Mouse (Mus musculus) intestine, embryonic 14.5 days (tissue): ENCODE measurements around the gene Disp1. TPM values are rescaled to one million over a fixed set of nuclear protein-coding genes. Genes with fewer than 3 reads are reported as not detected.

Source experiments
- ATAC-seq: fragments of 200-750 bp; cut with Nextera tagmentation; replicated peaks from 2 replicates; pipeline ENCODE4 v1.8.0; 2017; ENCODE audit warnings: low read depth, moderate number of reproducible peaks, moderate TSS enrichment, moderate library complexity; ENCODE audit not compliant: low FRiP score, low TSS enrichment
- DNase-seq: peaks from one replicate; pipeline ENCODE4 v3.0.0-alpha.2; 2018; ENCODE audit warnings: low spot score
- H3K27ac ChIP-seq: fragments of 300-500 bp; sonication (generic); 2 replicates; pipeline ENCODE4 v1.5.1; 2014; ENCODE audit warnings: low read depth, mild to moderate bottlenecking, control low read depth
- H3K27me3 ChIP-seq: fragments of 300-500 bp; sonication (generic); replicated peaks from 2 replicates; pipeline ENCODE4 v1.6.1; 2014; ENCODE audit warnings: low read length, control low read depth; ENCODE audit not compliant: control insufficient read depth, insufficient read depth
- H3K36me3 ChIP-seq: fragments of 300-500 bp; sonication (generic); 2 replicates; pipeline ENCODE4 v1.6.1; 2014; ENCODE audit warnings: low read length, control low read depth; ENCODE audit not compliant: control insufficient read depth, insufficient read depth
- H3K4me1 ChIP-seq: fragments of 300-500 bp; sonication (generic); replicated peaks from 2 replicates; pipeline ENCODE4 v1.6.1; 2014; ENCODE audit warnings: low read length, control low read depth, mixed read lengths; ENCODE audit not compliant: control insufficient read depth, insufficient read depth
- H3K4me2 ChIP-seq: fragments of 300-500 bp; sonication (generic); 2 replicates; pipeline ENCODE4 v1.6.1; 2014; ENCODE audit warnings: low read length
- H3K4me3 ChIP-seq: fragments of 300-500 bp; sonication (generic); 2 replicates; pipeline ENCODE4 v1.5.1; 2014; ENCODE audit warnings: low read depth, low read length, control low read depth, mixed read lengths
- H3K9ac ChIP-seq: fragments of 300-500 bp; sonication (generic); 2 replicates; pipeline ENCODE4 v1.6.1; 2014; ENCODE audit warnings: mild to moderate bottlenecking, low read length
- H3K9me3 ChIP-seq: fragments of 300-500 bp; sonication (generic); 2 replicates; pipeline ENCODE4 v1.6.1; 2016; ENCODE audit warnings: low read length, control low read depth; ENCODE audit not compliant: control insufficient read depth
- WGBS: fragments of 180-500 bp; shearing (Covaris S2); extraction: QIAGEN DNeasy Blood & Tissue Kit; methylation state at CpG from one replicate; pipeline ENCODE4 v1.1.7; 2014; 5-methylcytosine and 5-hydroxymethylcytosine counted together
- polyA plus RNA-seq: library from polyadenylated mRNA; unstranded; fragments of >200 nt; fragmentation: Nextera tagmentation; extraction: Ambion mirVana; gene quantifications from 2 replicates; pipeline ENCODE4 v1.2.1, GENCODE M21; 2014

Gene Disp1
- polyA plus RNA-seq, 1 experiment from 2014 or later: 12.1 TPM

DNA sequence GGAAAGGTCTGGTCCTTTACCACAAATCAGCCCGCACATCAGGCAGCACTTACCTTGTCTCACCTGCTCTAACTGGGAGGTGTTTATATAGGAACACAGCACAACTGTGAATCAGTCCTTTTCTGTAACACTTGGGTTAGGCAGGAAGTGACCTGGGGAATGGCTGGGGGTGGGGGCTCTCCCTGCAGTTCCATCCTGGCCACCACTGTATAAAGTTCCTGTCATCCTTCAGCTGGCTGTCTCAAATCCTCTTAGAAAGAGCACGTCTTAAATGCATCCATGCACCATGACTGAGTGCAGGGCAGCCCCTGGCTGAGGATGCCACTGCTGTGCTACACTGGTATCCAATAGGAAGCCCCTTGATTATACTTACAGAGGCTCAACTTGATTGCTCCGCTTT is 118.5 kb downstream of the Disp1 start:
- Histone ChIP-seq H3K36me3 (peaks cover 5% of the 10 kb centered on the region; the same call in 1 of the 2 replicates), H3K27ac (no peak overlapping the region), H3K9ac (no peak overlapping the region), H3K27me3 (no peaks in the 10 kb centered on the region), H3K4me1 (no peaks in the 10 kb centered on the region), H3K9me3 (no peaks in the 10 kb centered on the region), H3K4me3 (no peak overlapping the region), H3K4me2 (no peak overlapping the region)
- 63% methylated on average over 3 of the region's 3 CpGs for WGBS
- DNase-seq (no peak), ATAC-seq (no peak)

DNA sequence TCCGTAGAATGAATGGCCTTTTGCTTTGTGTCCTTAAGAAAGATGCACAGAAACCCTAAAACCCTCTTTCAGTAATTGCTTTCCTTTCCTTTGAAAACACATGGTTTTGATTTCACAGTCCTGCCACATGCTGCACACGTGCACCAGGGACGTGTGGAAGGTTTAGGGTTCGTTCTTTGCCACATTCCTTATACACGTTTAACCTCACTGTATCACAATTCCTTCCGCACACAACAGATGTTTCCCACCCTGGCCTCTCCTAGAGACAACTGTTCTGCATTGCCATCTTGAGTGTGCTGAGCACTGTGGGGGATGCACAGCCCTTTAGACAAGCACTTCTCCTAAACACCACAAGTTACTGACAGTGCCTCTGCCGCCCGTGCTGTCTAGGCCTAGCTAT is 119.2 kb downstream of the Disp1 start:
- peaks cover 7% of the 10 kb centered on the region; the same call in 1 of the 2 replicates for H3K36me3 ChIP-seq
- H3K4me3 ChIP-seq: no peak overlapping the region
- no peaks in the 10 kb centered on the region for H3K4me1 ChIP-seq
- no peak overlapping the region for H3K9ac ChIP-seq
- no peaks in the 10 kb centered on the region for H3K9me3 ChIP-seq
- 65% methylated on average over 8 of the region's 8 CpGs for whole genome bisulfite sequencing
- ATAC-seq: no peak
- no peak overlapping the region for H3K27ac ChIP-seq
- no peaks in the 10 kb centered on the region for H3K27me3 ChIP-seq
- H3K4me2 ChIP-seq: no peak overlapping the region
- no peak for DNase-seq

DNA sequence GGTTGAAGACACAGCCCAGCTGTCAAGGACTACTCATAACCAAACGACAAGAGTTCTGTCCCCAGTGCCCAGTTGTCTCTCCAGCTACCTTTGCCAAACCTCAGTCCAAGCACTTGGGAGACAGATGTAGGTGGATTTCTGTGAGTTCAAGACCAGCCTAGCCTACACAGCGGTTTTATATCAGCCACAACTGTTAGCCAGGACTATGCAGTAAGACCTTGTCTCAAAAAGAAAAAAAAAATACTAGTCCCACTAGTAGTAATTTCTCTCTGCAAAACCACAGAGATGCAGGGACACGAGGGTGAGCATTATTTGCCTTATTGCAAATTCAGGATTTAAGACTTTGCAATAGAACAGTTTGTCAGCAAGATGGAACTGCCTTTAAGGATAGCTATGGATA is 120.0 kb downstream of the Disp1 start:
- Histone ChIP-seq H3K27ac (no peak overlapping the region), H3K27me3 (no peaks in the 10 kb centered on the region), H3K9ac (no peak overlapping the region), H3K9me3 (no peaks in the 10 kb centered on the region), H3K36me3 (peaks cover 7% of the 10 kb centered on the region; the same call in 1 of the 2 replicates), H3K4me3 (no peak overlapping the region), H3K4me2 (no peak overlapping the region), H3K4me1 (no peaks in the 10 kb centered on the region)
- DNase-seq: no peak
- WGBS: 77% methylated on average over 3 of the region's 3 CpGs
- no peak for ATAC-seq

DNA sequence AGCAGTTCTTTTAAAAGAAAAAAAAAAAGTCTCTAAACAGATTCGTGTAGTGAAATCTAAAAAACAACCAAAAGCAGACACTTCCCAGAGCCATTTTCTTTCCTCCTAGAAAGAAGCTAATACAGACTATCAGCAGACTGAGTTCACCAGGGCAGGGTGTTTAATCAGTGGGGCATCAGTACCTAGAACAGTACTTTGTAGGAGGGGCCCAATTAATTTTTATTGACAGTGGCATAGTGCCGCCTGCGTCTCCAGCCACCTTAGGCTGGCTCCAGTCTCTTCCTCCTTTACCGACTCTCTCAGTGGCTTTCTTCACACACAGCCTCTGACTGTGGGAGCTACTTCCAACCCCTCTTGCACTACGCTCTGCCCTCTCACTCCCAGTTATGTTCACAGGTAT is 121.1 kb downstream of the Disp1 start:
- H3K9ac ChIP-seq: no peak overlapping the region
- no peak for ATAC-seq

DNA sequence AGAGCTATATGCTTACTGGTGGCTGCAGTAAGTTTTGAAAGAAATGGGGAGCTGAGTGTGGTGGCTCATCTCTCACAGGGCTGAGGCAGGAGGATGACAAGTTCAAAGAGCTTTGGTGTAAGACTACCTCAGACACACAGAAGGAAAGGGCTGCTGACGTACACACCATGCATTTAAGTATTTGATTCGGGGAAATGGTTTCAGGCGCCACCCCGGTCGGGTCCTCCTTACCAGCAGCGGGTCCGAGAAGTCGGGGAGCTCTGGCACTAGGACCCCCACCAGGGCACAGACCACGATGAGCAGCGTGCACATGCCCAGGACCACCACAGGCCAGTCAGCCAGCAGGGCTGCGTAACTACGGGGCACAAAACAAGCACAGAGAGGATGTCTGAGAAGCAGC is 121.6 kb downstream of the Disp1 start:
- Histone ChIP-seq H3K27me3 (no peaks in the 10 kb centered on the region), H3K36me3 (peaks cover 22% of the 10 kb centered on the region), H3K9me3 (no peaks in the 10 kb centered on the region), H3K27ac (no peak overlapping the region), H3K4me2 (no peak overlapping the region), H3K9ac (no peak overlapping the region), H3K4me3 (no peak overlapping the region), H3K4me1 (no peaks in the 10 kb centered on the region)
- DNase-seq: no peak
- 92% methylated on average over 12 of the region's 12 CpGs for WGBS
- ATAC-seq: no peak

More for the DNA sequence above, 121.1 kb downstream of the Disp1 start:
- Histone ChIP-seq H3K4me2 (no peak overlapping the region), H3K27me3 (no peaks in the 10 kb centered on the region), H3K27ac (no peak overlapping the region), H3K4me3 (no peak overlapping the region), H3K9me3 (no peaks in the 10 kb centered on the region), H3K4me1 (no peaks in the 10 kb centered on the region), H3K36me3 (peaks cover 18% of the 10 kb centered on the region)
- 77% methylated on average over 5 of the region's 5 CpGs for WGBS
- no peak for DNase-seq

- 94% methylated on average over 10 of the region's 10 CpGs for WGBS
- Histone ChIP-seq H3K27ac (no peak overlapping the region), H3K4me3 (no peak overlapping the region), H3K4me2 (no peak overlapping the region), H3K9me3 (no peaks in the 10 kb centered on the region), H3K9ac (no peak overlapping the region), H3K36me3 (peaks cover 29% of the 10 kb centered on the region), H3K27me3 (no peaks in the 10 kb centered on the region), H3K4me1 (no peaks in the 10 kb centered on the region; the same call in 1 of the 2 replicates)
- no peak for ATAC-seq
- no peak for DNase-seq
These were observed 123.7 kb downstream of the Disp1 start for GRCm38 (mm10) chr1:183097606-183098005.

GRCm38 (mm10) chr1:183095454-183096088 is 125.8 kb downstream of the Disp1 start:
- Histone ChIP-seq H3K9ac (no peak overlapping the region), H3K4me2 (no peak overlapping the region), H3K27me3 (no peaks in the 10 kb centered on the region), H3K36me3 (peaks cover 29% of the 10 kb centered on the region), H3K4me3 (no peak overlapping the region), H3K4me1 (no peaks in the 10 kb centered on the region; the same call in 1 of the 2 replicates), H3K27ac (no peak overlapping the region), H3K9me3 (no peaks in the 10 kb centered on the region)
- DNase-seq (no peak), ATAC-seq (no peak)
- 80% methylated on average over 8 of the region's 8 CpGs for WGBS

GRCm38 (mm10) chr1:183092296-183092695 is 129.0 kb downstream of the Disp1 start:
- peaks cover 45% of the 10 kb centered on the region for H3K36me3 ChIP-seq

DNA sequence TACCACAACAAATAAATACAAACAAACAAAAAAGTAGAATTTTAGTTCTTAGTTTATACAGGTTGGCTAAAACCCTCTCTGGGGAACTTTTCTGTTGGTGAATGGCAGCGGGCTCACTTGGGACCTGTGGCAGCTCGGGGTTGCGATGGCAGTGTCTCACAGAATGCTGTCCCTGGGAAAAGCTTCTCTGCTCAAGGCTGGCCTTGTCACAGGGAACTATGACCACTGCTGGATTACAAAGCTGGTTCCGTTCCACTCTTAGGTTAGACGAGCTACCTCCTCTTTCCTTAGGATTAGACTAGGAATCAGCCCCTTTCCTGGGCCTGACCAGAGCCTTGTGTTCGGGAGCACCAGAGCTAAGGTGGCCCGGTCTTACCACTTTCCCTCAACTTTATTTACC is 130.1 kb downstream of the Disp1 start:
- peaks cover 54% of the 10 kb centered on the region for H3K36me3 ChIP-seq
- no peak overlapping the region for H3K4me3 ChIP-seq
- ATAC-seq (no peak), DNase-seq (no peak)
- H3K27me3 ChIP-seq: no peaks in the 10 kb centered on the region
- no peak overlapping the region for H3K9ac ChIP-seq
- 87% methylated on average over 7 of the region's 7 CpGs for WGBS
- no peaks in the 10 kb centered on the region; the same call in 1 of the 2 replicates for H3K9me3 ChIP-seq
- no peaks in the 10 kb centered on the region; the same call in 1 of the 2 replicates for H3K4me1 ChIP-seq
- H3K27ac ChIP-seq: no peak overlapping the region
- no peak overlapping the region for H3K4me2 ChIP-seq

More at GRCm38 (mm10) chr1:183092296-183092695, 129.0 kb downstream of the Disp1 start:
- no peak overlapping the region for H3K4me2 ChIP-seq
- DNase-seq (no peak), ATAC-seq (no peak)
- no peak overlapping the region for H3K27ac ChIP-seq
- no peak overlapping the region for H3K4me3 ChIP-seq
- H3K9me3 ChIP-seq: no peaks in the 10 kb centered on the region; the same call in 1 of the 2 replicates
- no peaks in the 10 kb centered on the region for H3K27me3 ChIP-seq
- H3K9ac ChIP-seq: no peak overlapping the region
- H3K4me1 ChIP-seq: no peaks in the 10 kb centered on the region; the same call in 1 of the 2 replicates
- 83% methylated on average over 4 of the region's 4 CpGs for WGBS
